Mouse (Mus musculus): ENCODE measurements around the gene Gnmt.
"Not testable (repeated sequence)": the region's sequence is repeated elsewhere in the genome, so short reads cannot be mapped to it uniquely, and the experiment has no call there.

Gnmt gene

DNA sequence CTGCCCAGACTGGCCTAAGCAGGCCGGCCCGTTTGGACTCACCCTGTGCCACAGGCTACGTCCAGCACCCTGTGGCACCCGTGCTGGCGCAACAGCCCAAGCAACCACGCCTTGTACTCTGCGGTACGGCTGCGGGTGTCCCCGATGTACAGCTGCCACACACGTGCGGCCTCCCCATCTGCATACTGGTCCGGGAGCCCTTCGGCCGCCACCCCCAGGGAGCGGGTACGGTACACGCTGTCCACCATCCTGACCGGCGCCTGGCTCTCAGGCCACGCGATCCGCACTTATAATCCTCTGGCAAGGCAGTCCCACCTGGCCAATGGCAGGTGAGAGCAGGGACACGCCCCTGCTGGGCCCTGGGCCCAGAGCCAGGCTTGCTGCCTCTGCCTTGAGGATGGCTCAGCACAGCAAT is at the start of gene Gnmt:
Gene Gnmt, minus strand, starts transcription at position 265 of the 415 bp plus-strand sequence.
- DNase-seq (ENCODE audit: low spot score in 2 of 2) = no peak

DNA sequence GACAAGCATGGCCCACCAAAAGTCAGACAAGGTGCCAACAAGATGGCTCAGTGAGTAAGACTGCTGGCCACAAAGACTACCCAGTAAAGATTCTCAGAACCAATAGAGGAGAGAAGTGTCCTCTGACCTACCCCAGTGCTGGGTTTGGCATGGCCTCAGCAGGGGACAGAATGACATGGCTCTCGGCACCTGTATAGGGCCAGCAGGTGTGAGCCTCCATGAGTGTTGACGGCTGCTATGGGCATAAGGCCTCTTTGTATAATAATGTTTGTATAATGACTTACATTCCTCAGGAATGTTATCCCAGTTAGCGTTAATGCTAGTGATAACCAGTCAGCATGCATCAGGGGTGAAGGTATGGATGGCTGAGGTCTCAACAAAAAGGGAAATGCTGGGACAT is 47.1 kb upstream of the Gnmt start:
- DNase-seq (ENCODE audit: low spot score in 2 of 2) = no peak

DNA sequence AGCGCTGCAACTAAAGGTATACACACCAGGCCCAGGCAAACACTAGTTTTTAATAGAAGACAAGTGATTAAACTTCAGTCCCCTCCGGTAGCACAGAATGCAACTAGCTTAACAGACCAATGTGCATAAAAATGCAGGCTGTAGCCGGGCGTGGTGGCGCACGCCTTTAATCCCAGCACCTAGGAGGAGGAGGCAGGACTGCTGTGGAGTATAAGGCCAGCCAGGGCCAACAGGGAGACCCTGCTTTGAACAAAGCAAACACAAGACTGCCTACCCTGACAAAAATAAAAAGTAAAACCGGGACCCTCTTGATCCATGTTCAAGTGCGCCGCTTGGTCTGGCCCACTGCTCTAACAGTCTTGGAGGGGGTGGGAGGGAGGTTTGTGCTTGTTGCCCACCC is 46.1 kb upstream of the Gnmt start:
- no peak for DNase-seq (ENCODE audit: low spot score in 2 of 2)

DNA sequence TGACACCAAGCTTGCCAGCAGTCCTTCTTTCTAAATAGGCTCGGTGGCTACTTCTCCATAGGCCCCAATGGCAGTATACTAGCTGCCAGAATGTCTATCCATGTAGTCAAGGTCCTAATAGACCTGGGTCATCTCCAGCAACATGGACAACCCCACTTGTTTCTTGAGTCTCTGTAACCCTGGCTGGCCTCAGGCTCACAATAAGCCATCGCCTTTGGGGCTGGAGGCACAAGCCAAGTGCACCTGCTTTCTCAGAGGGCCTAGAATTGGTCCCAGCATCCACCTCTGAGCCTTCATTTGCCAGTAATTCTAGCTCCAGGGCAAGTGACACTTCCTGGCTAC is 45.1 kb upstream of the Gnmt start:
- no peak for DNase-seq (ENCODE audit: low spot score in 2 of 2)

DNA sequence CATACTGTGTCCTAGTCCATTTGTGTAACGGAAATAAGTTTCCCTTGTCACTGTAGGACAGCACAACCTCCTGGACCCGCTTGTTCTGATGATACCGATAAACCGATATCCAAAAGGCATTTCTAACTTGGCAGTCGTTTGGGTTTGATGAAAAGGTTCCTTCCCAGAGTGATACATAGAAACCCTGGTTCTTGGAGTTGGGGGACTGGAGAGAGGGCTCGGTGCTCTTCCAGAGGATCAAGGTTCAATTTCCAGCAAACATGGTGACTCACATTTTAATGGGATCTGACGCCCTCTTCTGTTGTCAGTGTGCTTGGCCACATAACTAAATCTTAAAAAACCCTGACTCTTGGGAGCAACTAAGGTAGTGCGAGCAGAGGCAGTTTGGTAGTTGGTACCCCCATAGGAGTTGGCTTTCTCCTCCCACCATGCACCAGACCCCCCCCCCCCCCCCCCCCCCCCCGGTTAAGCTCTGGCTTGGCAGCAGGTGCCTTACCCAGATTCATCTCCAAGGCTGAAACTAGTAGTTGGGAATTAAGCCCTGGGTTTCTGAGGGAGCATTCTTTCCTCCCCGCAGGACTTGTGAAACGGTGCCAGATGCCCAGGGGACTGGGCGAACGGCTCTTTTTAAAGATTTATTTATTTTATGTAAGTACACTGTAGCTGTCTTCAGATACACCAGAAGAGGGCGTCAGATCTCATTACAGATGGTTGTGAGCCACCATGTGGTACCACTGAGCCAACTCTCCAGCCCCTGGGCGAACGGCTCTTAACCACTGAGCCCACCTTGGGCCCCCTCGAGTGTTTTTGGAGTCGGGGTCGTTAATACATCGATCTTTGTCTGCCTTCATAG is 44.5 kb upstream of the Gnmt start:
- no peak for DNase-seq (ENCODE audit: low spot score in 2 of 2)

GRCm38 (mm10) chr17:46772404-46773277 is 43.7 kb upstream of the Gnmt start, which contains the start of gene 2310039H08Rik:
TSS of gene 2310039H08Rik (plus strand) at chr17:46772635.
- DNase-seq (ENCODE audit: low spot score in 2 of 2) = peak; percentile 73 to 77

- DNase-seq (ENCODE audit: low spot score in 2 of 2) = no peak
Measured at GRCm38 (mm10) chr17:46772038-46772403, 43.1 kb upstream of the Gnmt start.

DNA sequence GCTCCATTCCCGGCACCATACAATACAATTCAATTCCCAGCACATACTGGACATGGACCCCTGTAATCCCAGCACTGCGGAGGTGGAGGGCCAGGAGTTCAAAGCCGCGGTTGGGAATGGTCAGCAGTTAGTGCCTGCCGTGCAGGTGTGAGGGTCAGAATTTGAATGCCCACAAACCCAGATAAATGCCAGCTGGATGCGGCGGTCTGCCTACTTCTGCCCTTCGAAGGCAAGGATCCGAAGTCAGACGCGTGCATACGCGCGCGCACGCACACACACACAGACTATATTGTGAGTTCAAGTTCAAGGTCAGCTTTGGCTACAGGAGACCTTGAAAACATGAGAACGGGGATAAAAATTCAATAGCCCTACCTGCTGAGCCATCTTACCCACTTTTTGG is 42.6 kb upstream of the Gnmt start:
- DNase-seq (ENCODE audit: low spot score in 2 of 2) = no peak

GRCm38 (mm10) chr17:46771025-46771424 is 42.1 kb upstream of the Gnmt start:
- no peak for DNase-seq (ENCODE audit: low spot score in 2 of 2)

DNA sequence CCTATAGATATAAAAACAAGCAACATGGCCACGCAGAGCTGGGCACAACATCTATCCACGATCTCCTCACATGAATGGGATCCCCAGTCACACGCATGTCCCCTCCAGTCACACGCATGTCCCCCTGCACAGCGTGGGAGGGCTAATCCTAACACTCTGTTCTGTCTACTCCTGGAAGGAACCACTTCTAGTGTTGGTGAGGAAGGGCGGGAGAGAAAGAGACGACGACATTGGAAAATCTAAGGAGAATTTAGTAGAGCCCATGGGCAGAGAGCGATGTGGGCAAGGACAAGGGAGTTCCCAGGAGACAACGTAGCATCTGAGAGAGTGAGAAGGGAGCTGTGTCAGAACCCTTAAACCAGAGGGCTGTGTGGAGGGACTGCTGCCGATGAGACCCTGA is 41.6 kb upstream of the Gnmt start:
- DNase-seq (ENCODE audit: low spot score in 2 of 2) = no peak

GRCm38 (mm10) chr17:46767868-46768267 is 38.9 kb upstream of the Gnmt start:
- DNase-seq (ENCODE audit: low spot score in 2 of 2) = no peak

DNA sequence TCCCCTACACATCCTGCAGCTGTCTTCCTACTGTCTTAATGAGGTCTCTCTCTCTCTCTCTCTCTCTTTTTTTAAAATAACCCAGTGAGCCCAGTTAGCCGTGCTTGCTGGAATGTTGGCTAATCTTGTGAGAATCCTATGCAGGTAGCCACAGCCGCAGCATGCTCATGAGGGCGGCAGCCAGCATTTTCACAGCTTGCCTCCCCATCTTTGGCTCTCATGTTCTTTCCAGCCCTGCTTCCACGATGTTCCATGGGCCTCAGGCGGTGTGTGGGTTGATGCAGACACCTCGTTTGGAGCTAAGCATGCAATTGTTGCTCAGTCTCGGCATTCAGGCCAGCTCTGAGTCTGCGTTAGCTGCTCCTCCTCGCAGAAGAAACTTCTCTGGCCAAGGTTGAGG is 35.9 kb upstream of the Gnmt start:
- not testable (repeated sequence) for DNase-seq (ENCODE audit: low spot score in 2 of 2)

- DNase-seq (ENCODE audit: low spot score in 2 of 2) = no peak
Measured at GRCm38 (mm10) chr17:46763544-46763943, 34.6 kb upstream of the Gnmt start, which contains the start of gene Ptcra. TSS of gene Ptcra (minus strand) at chr17:46763712.

- no peak for DNase-seq (ENCODE audit: low spot score in 2 of 2)
Measured at GRCm38 (mm10) chr17:46758753-46759152, 29.8 kb upstream of the Gnmt start.

DNA sequence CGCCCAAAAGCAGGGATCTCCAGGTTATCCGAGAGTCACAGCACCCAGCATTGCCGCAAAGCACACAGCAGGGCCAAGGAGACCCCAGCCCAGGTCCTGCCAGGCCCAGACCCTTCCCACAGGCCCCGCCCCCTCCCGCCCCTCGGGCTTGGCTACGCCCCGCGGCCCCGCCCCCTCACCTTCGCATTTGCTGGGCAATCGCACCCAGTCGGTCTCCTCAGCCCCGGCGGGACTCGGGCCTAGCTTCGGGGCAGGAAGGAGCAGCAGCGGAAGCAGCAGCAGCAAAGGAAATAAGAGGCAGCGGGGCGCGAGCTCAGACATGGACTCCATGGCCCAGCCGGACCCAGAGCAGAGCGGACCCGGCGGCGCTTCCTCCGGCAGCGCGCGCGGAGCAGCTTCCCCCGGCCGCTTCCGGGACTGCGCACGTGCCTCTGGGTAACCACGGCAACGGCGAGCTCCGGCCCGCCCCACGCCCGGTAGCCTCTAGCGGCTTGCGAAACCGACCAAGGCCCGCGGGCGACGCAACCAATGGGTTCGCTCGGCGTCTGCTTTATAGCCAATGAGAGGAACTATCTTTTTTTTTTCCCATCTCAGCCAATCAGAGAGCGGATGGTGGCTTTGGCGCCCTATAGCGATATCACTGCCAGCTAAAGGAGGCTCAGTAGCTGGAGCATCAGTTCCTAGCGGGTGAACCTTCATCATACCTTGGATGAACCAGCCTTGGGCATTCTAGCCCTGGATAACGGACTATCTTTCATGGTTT is 23.0 kb upstream of the Gnmt start, which contains the start of gene Cnpy3:
Gene Cnpy3, minus strand, starts transcription at position 421 of the 763 bp plus-strand sequence.
- peak; percentile 97 to 98 for DNase-seq (ENCODE audit: low spot score in 2 of 2)

GRCm38 (mm10) chr17:46751056-46751793 is 22.3 kb upstream of the Gnmt start:
- DNase-seq (ENCODE audit: low spot score in 2 of 2) = peak in 1 of 2 experiments; percentile 57

DNA sequence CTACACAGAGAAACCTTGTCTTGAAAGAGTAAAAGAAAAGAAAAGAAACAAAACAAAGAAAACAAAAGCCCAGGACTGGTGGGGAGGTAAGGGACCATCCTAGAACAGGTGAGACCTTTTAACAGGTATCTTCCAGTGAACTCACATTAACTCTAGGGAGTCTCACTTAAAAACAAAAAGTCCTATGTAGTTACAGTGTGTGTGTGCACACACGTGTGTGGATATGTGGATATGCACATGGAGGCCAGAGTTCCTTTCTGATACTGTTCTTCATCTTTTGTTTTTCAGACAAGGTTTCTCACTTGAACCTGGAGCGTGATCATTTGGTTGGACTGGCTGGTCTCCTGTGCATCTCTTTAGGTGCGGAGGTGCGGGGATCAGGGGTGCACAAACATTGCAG is 21.6 kb upstream of the Gnmt start:
- DNase-seq (ENCODE audit: low spot score in 2 of 2) = no peak

- DNase-seq (ENCODE audit: low spot score in 2 of 2) = no peak
Measured at GRCm38 (mm10) chr17:46749282-46749681, 20.3 kb upstream of the Gnmt start.

DNA sequence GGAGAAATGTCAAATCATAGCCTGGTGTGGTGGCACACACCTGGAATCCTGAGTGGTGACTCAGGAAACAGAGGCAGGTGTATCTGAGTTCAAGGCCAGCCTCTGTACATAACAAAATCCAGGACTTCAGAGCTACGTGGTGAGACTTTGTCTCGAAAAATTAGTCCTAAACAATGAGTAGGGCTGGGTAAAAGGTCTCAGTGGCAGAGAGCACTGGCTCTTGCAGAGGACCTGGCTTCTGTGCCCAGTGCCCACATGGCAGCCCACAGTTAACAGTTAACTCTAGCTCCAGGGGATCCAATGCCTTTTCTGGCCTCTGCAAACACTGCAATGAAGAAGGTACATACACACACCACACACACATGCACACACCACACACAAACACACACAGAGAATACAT is 18.8 kb upstream of the Gnmt start:
- DNase-seq (ENCODE audit: low spot score in 2 of 2) = no peak

- DNase-seq (ENCODE audit: low spot score in 2 of 2) = no peak
Measured at GRCm38 (mm10) chr17:46747234-46747633, 18.3 kb upstream of the Gnmt start.

- no peak for DNase-seq (ENCODE audit: low spot score in 2 of 2)
Measured at GRCm38 (mm10) chr17:46745506-46745905, 16.5 kb upstream of the Gnmt start.

All from frontal cortex, postnatal 14 days (tissue).